ENCODE assay signal across 8 mouse cellular contexts in the genomic region with DNA sequence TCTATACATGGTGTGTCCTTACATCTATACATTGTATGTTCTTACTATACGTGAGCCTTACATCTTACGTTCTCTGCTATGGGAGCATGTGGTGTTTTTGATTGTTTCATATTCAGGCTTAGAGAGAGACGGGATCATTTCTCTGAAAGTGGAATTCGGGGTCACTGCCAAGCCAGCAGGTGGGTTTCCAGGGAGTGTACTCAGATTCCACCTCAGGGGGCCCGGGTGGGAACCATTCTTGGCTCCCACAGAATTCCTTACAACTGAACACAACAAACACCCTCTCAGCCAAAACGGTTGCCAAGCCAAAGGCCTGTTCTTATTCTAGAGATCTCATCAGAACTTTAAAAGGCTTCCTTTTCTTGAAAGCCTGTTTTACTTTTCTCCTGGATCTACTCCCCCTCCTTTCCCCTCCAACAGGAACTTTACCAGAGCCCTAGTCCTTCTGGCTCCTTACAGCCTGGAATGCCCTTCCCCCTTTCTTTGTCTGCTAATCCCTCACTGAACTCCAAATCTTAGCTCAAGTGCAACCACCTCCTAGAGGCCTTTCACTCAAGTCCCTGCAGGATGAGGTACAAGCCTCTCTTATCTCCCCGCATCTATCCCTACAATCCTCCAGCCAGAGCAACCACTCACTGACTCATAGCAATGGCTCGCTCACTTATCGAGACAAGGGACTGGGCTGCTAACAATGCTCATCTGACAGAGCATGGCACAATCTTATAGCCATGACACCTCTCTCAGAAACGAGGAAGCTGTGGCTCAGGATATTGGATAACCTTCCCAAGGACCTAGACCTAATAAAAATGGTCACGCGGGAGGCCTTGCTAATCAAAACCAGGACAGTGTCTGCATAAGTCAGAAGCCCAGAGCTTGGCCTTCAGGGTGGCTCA. TPM values are rescaled to one million over a fixed set of nuclear protein-coding genes. Genes with fewer than 3 reads are reported as not detected.
DNase-seq lines count a peak whose midpoint lies in the region; ATAC-seq and TF ChIP-seq lines count a peak whose summit lies in the region.

No protein-coding gene starts in this region.

- no peak overlapping the region for H3K9ac ChIP-seq in hindbrain, embryonic 15.5 days
- no peak overlapping the region for H3K9ac ChIP-seq in midbrain, postnatal 0 days (replicated peaks; ENCODE audit: low read length, poor library complexity, severe bottlenecking)

- no peak overlapping the region for H3K4me2 ChIP-seq in hindbrain, embryonic 15.5 days
- no peak overlapping the region for H3K4me2 ChIP-seq in midbrain, postnatal 0 days (ENCODE audit: low read depth, low read length, poor library complexity, severe bottlenecking)

- no peak overlapping the region for H3K4me3 ChIP-seq in hindbrain, embryonic 15.5 days
- no peak overlapping the region for H3K4me3 ChIP-seq in midbrain, postnatal 0 days (ENCODE audit: low read depth, low read length)

- DNase-seq in left cerebral cortex, postnatal 4 days, result peak; percentile 32
- DNase-seq in left cerebral cortex, adult 18-20 months (ENCODE audit: low spot score in 2 of 2), result no peak
- DNase-seq in cerebellum, postnatal 25 days, result peak; percentile 33 to 56
- DNase-seq in midbrain, postnatal 0 days (ENCODE audit: low spot score), result peak; percentile 30
- no peak for DNase-seq in frontal cortex, postnatal 36 days (ENCODE audit: low spot score in 2 of 2)

- ATAC-seq in hindbrain, embryonic 15.5 days (ENCODE audit: low FRiP score, low read depth), result no peak; the same call in 1 of the 2 replicates
- no peak for ATAC-seq in midbrain, postnatal 0 days (ENCODE audit: low FRiP score)
- no peak for ATAC-seq in CD4-positive, CD25-positive, alpha-beta regulatory T cell, adult 4 months
- ATAC-seq in megakaryocyte-erythroid progenitor cell, adult 5-6 weeks (replicated peaks; ENCODE audit: low FRiP score, low TSS enrichment, poor library complexity, severe bottlenecking), result no peak

- H3K36me3 ChIP-seq in hindbrain, embryonic 15.5 days, result no peaks in the 10 kb centered on the region
- no peaks in the 10 kb centered on the region for H3K36me3 ChIP-seq in midbrain, postnatal 0 days (ENCODE audit: insufficient read depth, low read length)

- no peak for TF ChIP-seq CTCF in midbrain, postnatal 0 days (IDR thresholded peaks at IDR 0.05)

- peak overlapping the region; percentile 42; the same call in 1 of the 2 replicates for H3K27ac ChIP-seq in hindbrain, embryonic 15.5 days (replicated peaks)
- peak overlapping the region; percentile 57; the same call in 1 of the 2 replicates for H3K27ac ChIP-seq in midbrain, postnatal 0 days (ENCODE audit: low read depth, low read length)

- H3K4me1 ChIP-seq in hindbrain, embryonic 15.5 days (replicated peaks), result no peaks in the 10 kb centered on the region
- H3K4me1 ChIP-seq in midbrain, postnatal 0 days (ENCODE audit: insufficient read depth, low read length), result no peaks in the 10 kb centered on the region

- intact Hi-C loops in left cerebral cortex, postnatal 4 days (cut with DNase I), result no loop called here

- no peaks in the 10 kb centered on the region for H3K27me3 ChIP-seq in hindbrain, embryonic 15.5 days
- H3K27me3 ChIP-seq in midbrain, postnatal 0 days (ENCODE audit: insufficient read depth, low read length), result no peaks in the 10 kb centered on the region

- no peaks in the 10 kb centered on the region for H3K9me3 ChIP-seq in hindbrain, embryonic 15.5 days
- H3K9me3 ChIP-seq in midbrain, postnatal 0 days (ENCODE audit: low read length), result no peaks in the 10 kb centered on the region

- WGBS in hindbrain, embryonic 15.5 days, result 54% methylated on average over 12 of the region's 12 CpGs
- 33% methylated on average over 12 of the region's 12 CpGs for WGBS in midbrain, postnatal 0 days

RNA-seq across cellular contexts. Expression of gene Gtf2h2, which starts 24.1 kb away (rescaled TPM):
- total RNA-seq in left cerebral cortex, postnatal 4 days (2021), result 10 to 100 TPM; 41.0 to 52.8 TPM
- total RNA-seq in left cerebral cortex, adult 18-20 months (2021), result 10 to 100 TPM; 35.5 to 37.1 TPM
- 62.9 and 70.6 TPM in 2 replicates for polyA plus RNA-seq in hindbrain, embryonic 15.5 days (2015; fragmentation: Nextera tagmentation; extraction: Ambion mirVana)
- total RNA-seq in midbrain, postnatal 0 days (2014; rRNA removed), result 25.0 and 28.2 TPM in 2 replicates
- polyA plus RNA-seq in midbrain, postnatal 0 days (2015; fragmentation: Nextera tagmentation; extraction: Ambion mirVana), result 58.5 and 58.9 TPM in 2 replicates
- polyA plus RNA-seq in CD4-positive, CD25-positive, alpha-beta regulatory T cell, adult 4 months (2017; shearing (Covaris generic)), result 10 to 100 TPM; 59.2 to 59.8 TPM
- 56.9 and 85.2 TPM in 2 replicates for total RNA-seq in megakaryocyte-erythroid progenitor cell, adult 5-6 weeks (2014; fragmentation: Nextera tagmentation)
- total RNA-seq in megakaryocyte-erythroid progenitor cell, adult 5-6 weeks (2017), result 89.8 and 98.7 TPM in 2 replicates

RNA-seq across cellular contexts. Expression of gene Ocln, which starts 36.1 kb away (rescaled TPM):
- total RNA-seq in left cerebral cortex, postnatal 4 days (2021), result 1 to 10 TPM; 7.9 to 8.8 TPM
- total RNA-seq in left cerebral cortex, adult 18-20 months (2021), result 1 to 10 TPM; 7.5 to 9.4 TPM
- 10.9 and 12.4 TPM in 2 replicates for polyA plus RNA-seq in hindbrain, embryonic 15.5 days (2015; fragmentation: Nextera tagmentation; extraction: Ambion mirVana)
- total RNA-seq in midbrain, postnatal 0 days (2014; rRNA removed), result 12.4 and 12.7 TPM in 2 replicates
- polyA plus RNA-seq in midbrain, postnatal 0 days (2015; fragmentation: Nextera tagmentation; extraction: Ambion mirVana), result 9.0 and 9.7 TPM in 2 replicates
- under 1 TPM; 0.69 to 0.82 TPM for polyA plus RNA-seq in CD4-positive, CD25-positive, alpha-beta regulatory T cell, adult 4 months (2017; shearing (Covaris generic))
- not detected in 2 replicates for total RNA-seq in megakaryocyte-erythroid progenitor cell, adult 5-6 weeks (2014; fragmentation: Nextera tagmentation)
- not detected in 2 replicates for total RNA-seq in megakaryocyte-erythroid progenitor cell, adult 5-6 weeks (2017)

Comparison
In these comparisons a context has a peak if more than half of its experiments do, and no peak if none do; other contexts are left out.
1. DNase-seq: peak in left cerebral cortex, postnatal 4 days (single experiment), cerebellum, postnatal 25 days (2 of 2) and midbrain, postnatal 0 days (single experiment); none in left cerebral cortex, adult 18-20 months (0 of 2) and frontal cortex, postnatal 36 days (0 of 2).
2. RNA of gene Ocln, which starts 36.1 kb away (total RNA-seq): 12.4 to 12.7 TPM in midbrain, postnatal 0 days, 7.5 to 9.4 TPM in left cerebral cortex, adult 18-20 months and 7.9 to 8.8 TPM in left cerebral cortex, postnatal 4 days; not detected in megakaryocyte-erythroid progenitor cell, adult 5-6 weeks; every median in the first group is over 4 times any median in the second.